Mouse (Mus musculus): ENCODE results near the gene Magi2. TPM values are rescaled to one million over a fixed set of nuclear protein-coding genes. Genes with fewer than 3 reads are reported as not detected.
A peak's percentile ranks its signal among the peaks of the same experiment; 100 is the strongest.

Gene Magi2
- polyA plus RNA-seq, 1 experiment from 2014 or later = 2.7 TPM

GRCm38 (mm10) chr5:20634822-20635221 is 1408.0 kb downstream of the Magi2 start:
- no peak overlapping the region for H3K9ac ChIP-seq
- no peaks in the 10 kb centered on the region for H3K36me3 ChIP-seq
- no peak overlapping the region for H3K4me3 ChIP-seq
- 68% methylated on average over 8 of the region's 8 CpGs for WGBS
- no peak overlapping the region for H3K27ac ChIP-seq
- no peaks in the 10 kb centered on the region for H3K9me3 ChIP-seq
- no peaks in the 10 kb centered on the region for H3K27me3 ChIP-seq
- H3K4me2 ChIP-seq = no peak overlapping the region
- no peak for ATAC-seq (ENCODE audit: borderline replicate concordance, extremely low read depth, low FRiP score, low TSS enrichment)
- H3K4me1 ChIP-seq = no peaks in the 10 kb centered on the region

- H3K27me3 ChIP-seq = no peaks in the 10 kb centered on the region
- H3K4me2 ChIP-seq = no peak overlapping the region
- no peak overlapping the region for H3K4me3 ChIP-seq
- ATAC-seq (ENCODE audit: borderline replicate concordance, extremely low read depth, low FRiP score, low TSS enrichment) = no peak
- H3K4me1 ChIP-seq = no peaks in the 10 kb centered on the region
- no peaks in the 10 kb centered on the region for H3K9me3 ChIP-seq
- WGBS = 70% methylated on average over 5 of the region's 5 CpGs
- H3K27ac ChIP-seq = no peak overlapping the region
- H3K9ac ChIP-seq = no peak overlapping the region
- no peaks in the 10 kb centered on the region for H3K36me3 ChIP-seq
Observed at GRCm38 (mm10) chr5:20637300-20637989, 1410.6 kb downstream of the Magi2 start.

GRCm38 (mm10) chr5:20642196-20642595 is 1415.4 kb downstream of the Magi2 start:
- Histone ChIP-seq H3K4me2 (no peak overlapping the region), H3K4me1 (no peaks in the 10 kb centered on the region), H3K4me3 (no peak overlapping the region), H3K36me3 (no peaks in the 10 kb centered on the region), H3K27me3 (no peaks in the 10 kb centered on the region), H3K9me3 (no peaks in the 10 kb centered on the region), H3K9ac (no peak overlapping the region), H3K27ac (no peak overlapping the region)
- 57% methylated on average over 7 of the region's 7 CpGs for WGBS
- ATAC-seq (ENCODE audit: borderline replicate concordance, extremely low read depth, low FRiP score, low TSS enrichment) = no peak

GRCm38 (mm10) chr5:20643741-20644140 is 1416.9 kb downstream of the Magi2 start:
- Histone ChIP-seq H3K4me3 (no peak overlapping the region), H3K4me1 (no peaks in the 10 kb centered on the region), H3K9me3 (no peaks in the 10 kb centered on the region), H3K27me3 (no peaks in the 10 kb centered on the region), H3K4me2 (no peak overlapping the region), H3K9ac (no peak overlapping the region), H3K27ac (no peak overlapping the region), H3K36me3 (no peaks in the 10 kb centered on the region)
- ATAC-seq (ENCODE audit: borderline replicate concordance, extremely low read depth, low FRiP score, low TSS enrichment) = no peak
- WGBS = 63% methylated on average over 1 of the region's 1 CpGs

GRCm38 (mm10) chr5:20646947-20647346 is 1420.1 kb downstream of the Magi2 start:
- Histone ChIP-seq H3K36me3 (no peaks in the 10 kb centered on the region), H3K9me3 (no peaks in the 10 kb centered on the region), H3K27ac (no peak overlapping the region), H3K4me3 (no peak overlapping the region), H3K27me3 (no peaks in the 10 kb centered on the region), H3K4me2 (no peak overlapping the region), H3K9ac (no peak overlapping the region), H3K4me1 (no peaks in the 10 kb centered on the region)
- ATAC-seq (ENCODE audit: borderline replicate concordance, extremely low read depth, low FRiP score, low TSS enrichment) = peak; percentile 23; the same call in 1 of the 2 replicates
- WGBS = 87% methylated on average over 3 of the region's 3 CpGs

- H3K9ac ChIP-seq = no peak overlapping the region
- H3K27ac ChIP-seq = no peak overlapping the region
- H3K27me3 ChIP-seq = no peaks in the 10 kb centered on the region
- ATAC-seq (ENCODE audit: borderline replicate concordance, extremely low read depth, low FRiP score, low TSS enrichment) = no peak
- H3K4me3 ChIP-seq = no peak overlapping the region
- H3K4me1 ChIP-seq = no peaks in the 10 kb centered on the region
- H3K9me3 ChIP-seq = no peaks in the 10 kb centered on the region
- H3K4me2 ChIP-seq = no peak overlapping the region
- no peaks in the 10 kb centered on the region for H3K36me3 ChIP-seq
- WGBS = 61% methylated on average over 11 of the region's 11 CpGs
Observed at GRCm38 (mm10) chr5:20653425-20654185, 1426.8 kb downstream of the Magi2 start.

GRCm38 (mm10) chr5:20654766-20655472 is 1428.1 kb downstream of the Magi2 start:
- ATAC-seq (ENCODE audit: borderline replicate concordance, extremely low read depth, low FRiP score, low TSS enrichment) = no peak
- 38% methylated on average over 10 of the region's 10 CpGs for WGBS
- Histone ChIP-seq H3K4me1 (no peaks in the 10 kb centered on the region), H3K4me2 (no peak overlapping the region), H3K27ac (no peak overlapping the region), H3K9ac (no peak overlapping the region), H3K27me3 (no peaks in the 10 kb centered on the region), H3K4me3 (no peak overlapping the region), H3K9me3 (no peaks in the 10 kb centered on the region), H3K36me3 (no peaks in the 10 kb centered on the region)

- no peaks in the 10 kb centered on the region for H3K27me3 ChIP-seq
- H3K9ac ChIP-seq = no peak overlapping the region
- no peaks in the 10 kb centered on the region for H3K9me3 ChIP-seq
- 82% methylated on average over 5 of the region's 5 CpGs for WGBS
- no peak overlapping the region for H3K27ac ChIP-seq
- no peak for ATAC-seq (ENCODE audit: borderline replicate concordance, extremely low read depth, low FRiP score, low TSS enrichment)
- H3K4me1 ChIP-seq = no peaks in the 10 kb centered on the region
- H3K36me3 ChIP-seq = no peaks in the 10 kb centered on the region
- no peak overlapping the region for H3K4me3 ChIP-seq
- no peak overlapping the region for H3K4me2 ChIP-seq
Observed at GRCm38 (mm10) chr5:20657056-20657455, 1430.2 kb downstream of the Magi2 start.

- no peaks in the 10 kb centered on the region for H3K4me1 ChIP-seq
- no peak overlapping the region for H3K4me2 ChIP-seq
- ATAC-seq (ENCODE audit: borderline replicate concordance, extremely low read depth, low FRiP score, low TSS enrichment) = no peak; the same call in 1 of the 2 replicates
- H3K27me3 ChIP-seq = no peaks in the 10 kb centered on the region
- no peaks in the 10 kb centered on the region for H3K9me3 ChIP-seq
- WGBS = 90% methylated on average over 8 of the region's 8 CpGs
- H3K4me3 ChIP-seq = no peak overlapping the region
- no peaks in the 10 kb centered on the region for H3K36me3 ChIP-seq
- H3K27ac ChIP-seq = no peak overlapping the region
- no peak overlapping the region for H3K9ac ChIP-seq
Observed at GRCm38 (mm10) chr5:20667601-20668000, 1440.8 kb downstream of the Magi2 start.

GRCm38 (mm10) chr5:20668736-20669355 is 1442.0 kb downstream of the Magi2 start:
- H3K4me2 ChIP-seq = no peak overlapping the region
- H3K9ac ChIP-seq = no peak overlapping the region
- ATAC-seq (ENCODE audit: borderline replicate concordance, extremely low read depth, low FRiP score, low TSS enrichment) = no peak

GRCm38 (mm10) chr5:20669456-20669855 is 1442.6 kb downstream of the Magi2 start:
- H3K27me3 ChIP-seq = no peaks in the 10 kb centered on the region
- 77% methylated on average over 5 of the region's 5 CpGs for WGBS
- H3K9me3 ChIP-seq = no peaks in the 10 kb centered on the region
- H3K4me3 ChIP-seq = no peak overlapping the region
- H3K36me3 ChIP-seq = no peaks in the 10 kb centered on the region
- no peaks in the 10 kb centered on the region for H3K4me1 ChIP-seq
- ATAC-seq (ENCODE audit: borderline replicate concordance, extremely low read depth, low FRiP score, low TSS enrichment) = no peak
- H3K4me2 ChIP-seq = no peak overlapping the region
- H3K27ac ChIP-seq = no peak overlapping the region
- H3K9ac ChIP-seq = no peak overlapping the region

More at GRCm38 (mm10) chr5:20668736-20669355, 1442.0 kb downstream of the Magi2 start:
- no peak overlapping the region for H3K4me3 ChIP-seq
- H3K9me3 ChIP-seq = no peaks in the 10 kb centered on the region
- no peaks in the 10 kb centered on the region for H3K36me3 ChIP-seq
- no peaks in the 10 kb centered on the region for H3K4me1 ChIP-seq
- WGBS = 83% methylated on average over 10 of the region's 10 CpGs
- no peak overlapping the region for H3K27ac ChIP-seq
- no peaks in the 10 kb centered on the region for H3K27me3 ChIP-seq
